Mouse (Mus musculus): Measurements from ENCODE around the gene Krt81. TPM values are rescaled to one million over a fixed set of nuclear protein-coding genes. Genes with fewer than 3 reads are reported as not detected.

The Krt81 gene
- polyA plus RNA-seq, 1 experiment from 2014 or later = not detected

Other genes starting within 250 kb of the Krt81 start
- gene Grasp, start 239.6 kb downstream of the Krt81 start, polyA plus RNA-seq (2015; fragmentation: Nextera tagmentation; extraction: Ambion mirVana) = 2.1 and 2.7 TPM in 2 replicates
- 12.9 and 13.3 TPM in 2 replicates for gene Nr4a1, start 209.5 kb downstream of the Krt81 start, polyA plus RNA-seq (2015; fragmentation: Nextera tagmentation; extraction: Ambion mirVana)
- gene Atg101, start 179.5 kb downstream of the Krt81 start, polyA plus RNA-seq (2015; fragmentation: Nextera tagmentation; extraction: Ambion mirVana) = 66.9 and 67.0 TPM in 2 replicates
- 9.4 and 9.5 TPM in 2 replicates for gene 6030408B16Rik, start 170.5 kb downstream of the Krt81 start, polyA plus RNA-seq (2015; fragmentation: Nextera tagmentation; extraction: Ambion mirVana)
- gene Krt80, start 93.6 kb downstream of the Krt81 start, polyA plus RNA-seq (2015; fragmentation: Nextera tagmentation; extraction: Ambion mirVana) = 37.4 and 64.5 TPM in 2 replicates
- 378 and 523 TPM in 2 replicates for gene Krt7, start 52.7 kb downstream of the Krt81 start, polyA plus RNA-seq (2015; fragmentation: Nextera tagmentation; extraction: Ambion mirVana)
- gene Krt87, start 24.9 kb downstream of the Krt81 start, polyA plus RNA-seq (2015; fragmentation: Nextera tagmentation; extraction: Ambion mirVana) = 0.19 and 0.26 TPM in 2 replicates
- gene Krt88, start 16.0 kb downstream of the Krt81 start, polyA plus RNA-seq (2015; fragmentation: Nextera tagmentation; extraction: Ambion mirVana) = 0.15 TPM in 1 of 2 replicates, not detected in the other
- gene Krt86, start 9.7 kb upstream of the Krt81 start, polyA plus RNA-seq (2015; fragmentation: Nextera tagmentation; extraction: Ambion mirVana) = not detected in 2 replicates
- not detected in 2 replicates for gene Krt83, start 27.8 kb upstream of the Krt81 start, polyA plus RNA-seq (2015; fragmentation: Nextera tagmentation; extraction: Ambion mirVana)
- not detected in 2 replicates for gene Gm49425, start 53.5 kb upstream of the Krt81 start, polyA plus RNA-seq (2015; fragmentation: Nextera tagmentation; extraction: Ambion mirVana)
- gene Krt84, start 69.1 kb upstream of the Krt81 start, polyA plus RNA-seq (2015; fragmentation: Nextera tagmentation; extraction: Ambion mirVana) = 0.09 TPM in 1 of 2 replicates, not detected in the other
- not detected in 2 replicates for gene Krt82, start 86.9 kb upstream of the Krt81 start, polyA plus RNA-seq (2015; fragmentation: Nextera tagmentation; extraction: Ambion mirVana)
- gene Krt90, start 99.2 kb upstream of the Krt81 start, polyA plus RNA-seq (2015; fragmentation: Nextera tagmentation; extraction: Ambion mirVana) = 0.13 and 0.17 TPM in 2 replicates
- gene Krt75, start 110.2 kb upstream of the Krt81 start, polyA plus RNA-seq (2015; fragmentation: Nextera tagmentation; extraction: Ambion mirVana) = 0.26 and 0.40 TPM in 2 replicates
- not detected in 2 replicates for gene Gm5414, start 164.4 kb upstream of the Krt81 start, polyA plus RNA-seq (2015; fragmentation: Nextera tagmentation; extraction: Ambion mirVana)
- gene Gm5478, start 183.6 kb upstream of the Krt81 start, polyA plus RNA-seq (2015; fragmentation: Nextera tagmentation; extraction: Ambion mirVana) = 0.14 TPM in 1 of 2 replicates, not detected in the other
- 14.7 and 18.5 TPM in 2 replicates for gene Krt6b, start 216.5 kb upstream of the Krt81 start, polyA plus RNA-seq (2015; fragmentation: Nextera tagmentation; extraction: Ambion mirVana)
- 458 and 584 TPM in 2 replicates for gene Krt6a, start 230.6 kb upstream of the Krt81 start, polyA plus RNA-seq (2015; fragmentation: Nextera tagmentation; extraction: Ambion mirVana)
- gene Krt5, start 249.1 kb upstream of the Krt81 start, polyA plus RNA-seq (2015; fragmentation: Nextera tagmentation; extraction: Ambion mirVana) = 464 and 594 TPM in 2 replicates